Mouse (Mus musculus) naive thymus-derived CD4-positive, alpha-beta T cell, adult 5 months (primary cell): ENCODE data around the gene Tdpoz5. TPM values are rescaled to one million over a fixed set of nuclear protein-coding genes. Genes with fewer than 3 reads are reported as not detected.

Experiments
- polyA plus RNA-seq: library from polyadenylated mRNA; unstranded; fragments of 100-300 nt; shearing (Covaris generic); gene quantifications from one replicate; pipeline ENCODE4 v1.2.1, GENCODE M21; 2017

Tdpoz5 gene
- polyA plus RNA-seq = not detected

GRCm38 (mm10) chr3:93961214-93961613 lies at the start of gene Tdpoz5:
Gene Tdpoz5, minus strand, starts transcription at chr3:93961314.

GRCm38 (mm10) chr3:93943443-93943842 lies 17.7 kb downstream of the Tdpoz5 start, which contains the start of gene Gm9117:
Gene Gm9117, minus strand, starts transcription at chr3:93943543.

Other genes with a start within 250 kb of the Tdpoz5 start
- gene Gm5773, start 188.3 kb downstream of the Tdpoz5 start, polyA plus RNA-seq = not detected
- not detected for gene Tdpoz4, start 164.9 kb downstream of the Tdpoz5 start, polyA plus RNA-seq
- gene Tdpoz3, start 135.3 kb downstream of the Tdpoz5 start, polyA plus RNA-seq = not detected
- not detected for gene Gm9117, start 17.8 kb downstream of the Tdpoz5 start, polyA plus RNA-seq
- gene Gm9125, start 93.6 kb upstream of the Tdpoz5 start, polyA plus RNA-seq = not detected
- gene Gm10697, start 111.3 kb upstream of the Tdpoz5 start, polyA plus RNA-seq = not detected
- not detected for gene Gm10696, start 216.9 kb upstream of the Tdpoz5 start, polyA plus RNA-seq
- not detected for gene Gm5286, start 235.4 kb upstream of the Tdpoz5 start, polyA plus RNA-seq